Mouse (Mus musculus): Measurements from ENCODE around the gene Plgrkt.

Gene Plgrkt

DNA sequence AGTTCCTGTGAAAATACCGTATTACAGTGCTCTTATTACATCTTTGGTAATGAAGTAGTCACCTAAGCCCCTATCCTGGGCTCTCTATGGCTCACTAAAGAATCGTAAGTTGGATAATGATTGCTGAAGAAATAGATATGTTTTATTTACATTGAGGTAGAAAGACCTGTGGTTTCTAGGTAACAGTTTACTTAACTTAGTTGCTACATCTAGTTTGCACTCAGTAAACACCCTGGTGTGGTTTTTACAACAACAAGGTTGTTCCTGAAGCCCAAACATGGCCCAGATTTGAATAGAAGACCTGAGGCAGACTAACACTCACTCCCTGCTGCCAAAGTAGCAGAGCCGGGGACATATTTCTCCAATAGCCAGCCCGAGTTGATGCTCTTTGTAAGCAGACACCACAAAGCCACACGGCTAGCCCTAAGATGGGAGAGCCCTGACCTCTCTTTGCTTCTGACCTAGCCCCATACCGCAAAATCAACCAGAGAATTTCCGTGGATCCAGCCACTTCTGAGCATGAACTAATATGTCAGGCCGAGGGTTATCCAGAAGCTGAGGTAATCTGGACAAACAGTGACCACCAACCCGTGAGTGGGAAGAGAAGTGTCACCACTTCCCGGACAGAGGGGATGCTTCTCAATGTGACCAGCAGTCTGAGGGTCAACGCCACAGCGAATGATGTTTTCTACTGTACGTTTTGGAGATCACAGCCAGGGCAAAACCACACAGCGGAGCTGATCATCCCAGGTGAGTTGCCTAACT, 12.8 kb upstream of the Plgrkt start:
- no peak for DNase-seq (ENCODE audit: low spot score)

DNA sequence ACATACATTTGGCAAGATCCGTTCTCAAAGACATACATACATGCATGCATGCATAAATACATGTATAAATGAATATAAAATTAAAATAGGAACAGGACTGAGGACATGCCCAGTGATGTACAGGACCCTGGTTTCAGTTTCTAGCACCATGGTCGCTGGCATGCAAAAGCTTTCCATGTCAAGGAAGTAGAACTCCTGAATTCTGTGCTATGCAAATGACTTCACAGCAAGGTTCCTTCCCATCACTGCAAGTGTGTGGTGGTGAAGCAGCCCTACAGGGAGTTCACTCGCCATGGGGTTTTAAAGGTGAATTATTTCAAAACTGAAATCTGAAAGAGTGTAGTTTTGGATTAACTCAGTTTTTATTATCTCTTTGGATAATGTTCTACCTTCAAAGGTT, 9.2 kb upstream of the Plgrkt start:
- DNase-seq (ENCODE audit: low spot score): no peak

DNA sequence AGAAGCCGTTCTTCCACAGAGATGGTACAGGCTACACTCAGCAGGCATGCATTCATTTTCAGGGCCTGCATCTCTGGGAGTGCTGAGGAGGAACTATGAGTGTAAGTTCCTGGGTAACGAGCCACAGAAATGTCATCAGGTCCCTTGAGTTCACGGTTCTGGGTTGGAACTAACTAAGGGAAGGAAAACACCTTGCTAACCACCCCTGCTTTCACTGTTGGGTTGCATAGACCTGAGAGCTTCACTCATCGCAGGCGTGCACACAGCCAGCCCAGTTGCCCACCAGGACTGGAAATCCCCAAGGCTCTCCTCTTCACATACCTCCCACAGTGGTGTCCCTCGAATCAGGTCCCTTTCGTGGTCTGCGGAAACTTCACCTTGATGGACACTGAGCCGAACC, 7.8 kb upstream of the Plgrkt start:
- DNase-seq (ENCODE audit: low spot score): no peak

DNA sequence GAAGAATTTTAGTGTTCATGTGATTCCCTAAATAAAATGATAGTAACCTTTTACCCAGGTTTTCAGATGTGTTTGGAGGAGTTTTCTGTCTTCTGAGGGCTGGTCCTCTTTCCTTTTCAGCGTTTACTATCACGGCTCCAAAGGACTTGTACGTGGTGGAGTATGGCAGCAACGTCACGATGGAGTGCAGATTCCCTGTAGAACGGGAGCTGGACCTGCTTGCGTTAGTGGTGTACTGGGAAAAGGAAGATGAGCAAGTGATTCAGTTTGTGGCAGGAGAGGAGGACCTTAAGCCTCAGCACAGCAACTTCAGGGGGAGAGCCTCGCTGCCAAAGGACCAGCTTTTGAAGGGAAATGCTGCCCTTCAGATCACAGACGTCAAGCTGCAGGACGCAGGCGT, 6.2 kb upstream of the Plgrkt start:
- no peak for DNase-seq (ENCODE audit: low spot score)

DNA sequence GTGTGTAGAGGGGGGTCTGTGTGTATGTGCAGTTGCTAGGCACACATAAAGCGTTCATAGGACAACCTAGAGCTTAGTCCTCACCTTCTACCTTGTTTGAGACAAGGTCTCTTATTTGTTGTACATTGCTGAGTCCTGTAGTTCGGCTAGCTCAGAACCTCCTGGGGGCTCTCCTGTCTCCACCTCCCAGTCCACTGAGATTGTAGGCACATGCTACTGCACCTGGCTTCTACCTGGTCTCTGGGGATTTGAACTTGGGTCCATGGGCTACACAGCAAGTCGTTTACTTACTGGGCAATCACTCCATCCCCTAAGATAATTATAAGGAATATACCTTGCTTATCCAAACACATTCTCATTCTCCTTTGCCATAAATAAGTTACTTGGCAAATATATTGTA, 5.4 kb upstream of the Plgrkt start:
- DNase-seq (ENCODE audit: low spot score): no peak

DNA sequence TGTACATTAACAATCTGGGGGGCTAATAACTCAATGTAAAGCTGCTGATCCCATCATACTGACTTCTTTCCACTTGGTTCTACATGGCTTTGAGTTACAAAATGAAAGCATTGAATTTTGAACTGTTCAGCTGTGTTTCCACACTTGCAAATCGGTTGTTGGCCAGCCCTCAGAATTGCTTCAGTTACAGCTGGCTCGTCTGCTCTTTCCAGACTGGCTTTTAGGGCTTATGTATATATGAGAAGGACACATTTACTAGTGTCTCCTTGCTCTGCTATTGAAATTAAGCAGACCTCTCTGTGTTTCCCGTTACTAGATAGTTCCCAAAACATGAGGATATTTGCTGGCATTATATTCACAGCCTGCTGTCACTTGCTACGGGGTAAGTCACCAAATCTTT, 4.9 kb upstream of the Plgrkt start:
- no peak for DNase-seq (ENCODE audit: low spot score)

DNA sequence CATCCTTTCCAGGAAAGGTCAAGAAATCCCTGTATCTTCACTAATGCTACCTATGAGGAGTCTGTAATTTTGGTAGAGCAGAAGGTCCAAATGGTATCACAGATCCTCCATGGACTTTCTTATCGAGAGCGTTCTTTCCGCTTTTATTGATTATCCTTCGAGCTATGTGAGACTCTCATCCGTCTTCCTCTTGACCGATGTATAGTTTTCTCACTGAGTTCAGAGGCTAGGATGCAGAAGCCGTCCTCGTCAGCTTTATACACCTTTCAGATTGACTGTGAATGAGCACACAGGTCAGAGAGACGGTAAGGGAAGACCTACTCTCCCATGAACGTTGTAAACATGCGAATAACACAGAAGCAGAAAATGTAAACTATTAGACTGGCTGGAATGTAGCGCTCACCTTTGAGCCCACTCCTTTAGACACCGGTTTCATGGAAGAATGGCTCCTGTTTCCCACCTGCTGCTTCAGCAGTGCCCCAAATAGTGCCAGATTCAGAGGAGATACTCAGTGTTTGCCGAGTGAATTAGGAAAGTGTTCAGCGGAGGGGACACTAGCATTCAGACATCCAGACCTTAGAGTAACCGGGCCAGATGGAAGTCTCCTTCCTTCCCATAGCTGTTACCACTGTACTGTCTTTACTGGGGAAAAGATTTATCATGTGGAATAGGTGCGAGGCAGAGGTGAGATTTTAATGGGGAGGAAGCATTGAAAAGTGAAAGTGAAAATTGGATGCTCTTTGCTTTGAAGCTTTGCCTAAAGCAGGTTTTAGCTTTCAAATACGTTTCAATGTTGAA, 4.3 kb upstream of the Plgrkt start:
- no peak for DNase-seq (ENCODE audit: low spot score)

DNA sequence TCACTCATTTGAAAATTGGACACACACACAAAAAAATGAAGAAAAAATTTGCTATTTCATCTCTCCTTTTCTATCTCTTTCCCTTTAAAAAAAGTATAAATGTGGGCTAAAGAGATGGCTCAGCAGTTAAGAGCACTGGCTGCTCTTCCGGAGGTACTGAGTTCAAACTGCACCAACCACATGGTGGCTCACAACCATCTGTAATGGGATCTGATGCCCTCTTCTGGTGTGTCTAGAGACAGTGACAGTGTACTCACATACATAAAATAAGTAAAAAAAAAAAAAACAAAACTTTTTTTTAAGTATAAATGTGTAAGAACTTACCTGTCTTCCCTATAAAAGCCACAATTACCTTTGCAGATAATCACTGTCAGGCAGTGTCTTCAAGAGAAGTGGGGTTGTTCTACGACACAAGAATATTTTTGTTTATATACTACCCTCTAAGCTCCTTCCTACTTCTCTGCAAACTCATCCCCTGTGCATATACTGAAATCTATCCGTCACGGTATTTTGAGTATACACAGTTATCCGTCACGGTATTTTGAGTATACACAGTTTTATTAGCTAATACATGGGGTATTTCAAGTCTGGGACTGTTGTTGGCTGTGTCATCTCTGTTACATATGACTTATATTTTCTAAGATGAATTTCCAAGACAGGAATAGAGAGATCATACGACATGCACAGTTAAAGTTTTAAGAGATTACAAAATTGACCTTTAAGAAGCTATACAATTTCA, 3.5 kb upstream of the Plgrkt start:
- no peak for DNase-seq (ENCODE audit: low spot score)

DNA sequence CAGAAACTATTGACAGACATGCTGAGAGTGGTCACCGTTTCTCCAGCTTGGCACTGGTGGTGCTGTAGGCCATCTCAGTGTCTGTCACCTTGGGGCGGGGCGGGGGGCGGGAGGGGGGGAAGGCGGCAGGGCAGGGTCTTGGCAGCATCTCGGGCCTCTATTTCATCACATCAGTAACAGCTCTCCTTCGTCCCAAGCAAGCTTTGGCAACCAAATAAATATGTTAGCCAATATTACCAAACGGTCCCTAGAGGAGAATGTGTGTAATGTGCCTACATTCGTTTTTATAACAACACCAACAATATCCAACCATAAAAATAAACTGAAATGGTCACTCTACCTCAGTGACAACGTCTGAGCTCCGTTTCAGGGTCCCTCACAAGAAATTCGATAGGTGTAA, 2.9 kb upstream of the Plgrkt start:
- DNase-seq (ENCODE audit: low spot score): no peak

DNA sequence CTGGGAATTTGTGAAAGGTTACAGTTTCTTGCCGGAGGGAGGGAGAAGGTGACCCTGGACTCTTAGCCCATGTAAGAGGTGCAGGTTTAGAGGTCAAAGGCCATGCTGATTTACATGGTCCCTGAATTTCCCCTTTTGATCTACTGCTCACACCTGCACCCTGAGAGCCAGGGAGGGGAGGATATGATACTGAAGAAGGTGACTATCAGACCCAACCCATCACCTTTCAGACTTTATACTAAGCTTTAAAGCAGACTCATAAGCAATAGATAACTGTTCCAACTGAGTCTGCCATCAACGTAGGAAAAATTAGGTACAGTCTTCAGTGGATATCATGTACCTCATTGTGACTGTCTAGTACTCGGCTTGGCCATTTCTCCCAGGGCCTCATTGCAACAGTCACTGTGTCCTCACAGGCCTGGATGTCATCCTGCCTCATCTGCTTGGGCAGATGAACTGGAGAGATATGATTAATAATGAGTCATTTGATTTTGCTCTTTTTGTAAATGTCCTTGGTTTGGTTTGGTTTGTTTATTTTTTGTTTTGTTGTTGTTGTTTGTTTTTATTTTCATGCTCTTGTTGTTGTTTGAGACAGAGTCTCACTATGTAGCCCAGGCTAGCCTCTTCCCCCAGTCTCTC, 1.6 kb upstream of the Plgrkt start:
- no peak for DNase-seq (ENCODE audit: low spot score)

DNA sequence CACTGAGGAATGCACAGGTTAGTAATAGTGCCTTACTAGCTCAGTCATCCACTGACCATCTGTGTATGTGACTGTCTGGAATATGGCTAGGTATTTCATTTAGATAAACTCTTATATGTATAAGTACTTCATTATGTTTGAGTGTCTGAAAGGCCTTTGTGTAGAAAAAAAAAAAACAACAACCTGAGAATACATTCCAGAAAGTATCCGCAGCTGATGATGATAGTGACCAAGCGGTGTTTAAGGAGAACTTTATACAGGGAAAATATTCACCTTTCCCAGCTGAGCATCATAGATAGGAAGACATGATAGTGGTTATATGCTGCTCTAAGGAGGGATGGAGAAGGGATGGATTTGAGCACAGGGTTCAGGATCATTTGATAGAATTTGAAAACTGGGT, 851 bp upstream of the Plgrkt start:
- DNase-seq (ENCODE audit: low spot score): no peak

DNA sequence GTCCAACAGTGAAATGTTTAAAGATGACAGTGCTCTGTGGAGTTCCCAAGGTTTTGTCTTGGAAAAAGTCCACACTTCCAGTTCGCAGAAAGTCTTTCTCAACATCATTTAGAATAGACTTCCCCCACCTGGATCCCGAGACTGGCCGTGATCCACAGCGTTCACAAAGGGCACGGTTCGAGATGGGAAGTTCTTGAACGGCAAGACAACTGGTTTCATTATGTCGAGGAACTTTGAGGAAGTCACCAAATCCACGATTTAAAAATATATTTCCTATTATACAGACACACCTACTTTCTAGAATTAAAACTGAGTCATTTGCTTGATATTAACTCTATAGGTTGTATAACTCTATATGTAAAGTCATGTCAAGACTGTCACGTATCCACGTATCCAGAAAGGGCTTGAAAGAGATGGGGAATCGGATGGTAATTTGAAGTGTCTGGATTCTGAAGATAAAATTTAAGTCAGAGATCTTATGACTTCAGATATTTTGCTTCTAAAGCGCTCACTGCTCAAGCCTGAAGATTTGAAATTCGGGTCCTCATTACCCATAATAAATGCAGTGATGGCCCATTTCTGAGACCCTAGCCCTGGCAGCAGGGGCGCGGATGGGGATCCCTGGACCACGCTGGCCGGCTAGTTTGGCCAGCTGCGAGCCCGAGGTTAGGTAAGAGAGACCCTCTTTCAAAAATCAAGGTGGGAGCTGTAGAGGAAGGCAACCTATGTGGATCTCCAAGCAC, 793 bp downstream of the Plgrkt start:
- no peak for DNase-seq (ENCODE audit: low spot score)

DNA sequence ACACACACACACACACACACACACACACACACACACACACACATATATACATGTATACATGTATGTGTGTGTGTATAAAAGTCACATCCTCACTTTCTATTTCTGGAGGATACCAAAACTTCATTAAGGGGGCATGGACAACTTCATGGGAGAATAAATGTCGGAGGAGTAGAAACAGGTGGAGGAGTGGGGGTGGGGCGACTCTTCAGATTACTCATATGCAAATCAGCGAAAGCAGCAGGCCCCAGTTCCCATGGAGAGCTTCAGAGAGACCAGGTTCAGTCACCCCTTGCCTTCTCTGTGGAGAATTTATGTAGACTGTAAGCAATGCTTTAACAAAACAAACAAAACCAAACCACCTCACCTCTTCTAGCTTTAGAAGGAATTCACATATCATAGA, 2.1 kb downstream of the Plgrkt start:
- no peak for DNase-seq (ENCODE audit: low spot score)

DNA sequence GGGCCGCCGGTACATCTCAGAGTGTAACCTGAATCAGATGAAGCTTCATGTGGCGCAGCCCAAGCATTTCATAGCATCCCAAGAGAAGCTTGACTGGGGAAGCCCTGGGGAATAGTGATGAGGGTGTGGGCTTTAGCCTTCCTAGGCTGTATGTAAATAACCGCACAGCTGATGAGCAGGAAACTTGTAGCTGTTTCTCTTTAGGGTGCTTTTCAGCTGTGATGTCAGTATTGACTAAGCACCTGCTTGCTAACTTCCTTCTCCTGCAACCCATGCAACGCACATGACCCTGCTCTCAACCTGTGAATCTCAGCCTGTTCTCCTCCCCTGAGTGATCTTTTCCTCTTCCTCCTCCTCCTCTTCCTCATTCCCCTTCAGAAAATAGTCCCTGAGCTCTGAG, 3.1 kb downstream of the Plgrkt start:
- no peak for DNase-seq (ENCODE audit: low spot score)

DNA sequence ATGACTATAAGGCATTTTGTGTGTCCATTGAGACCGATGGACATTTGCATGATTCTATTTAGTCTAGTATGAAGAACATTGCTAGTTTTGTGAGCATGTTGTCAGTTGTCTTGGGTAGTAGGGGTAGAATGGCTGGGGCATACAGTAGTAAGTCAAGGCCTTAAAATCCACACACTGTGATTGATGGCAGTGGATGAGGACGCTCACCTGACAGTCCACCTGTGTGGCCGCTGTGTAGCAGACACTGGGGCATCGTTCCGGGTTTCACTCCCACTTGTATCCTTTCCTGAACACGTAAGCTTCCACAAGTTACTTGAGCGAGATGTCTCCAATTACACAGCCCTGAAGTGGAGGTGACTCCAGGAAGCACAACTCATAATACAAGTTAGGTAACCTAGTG, 3.6 kb downstream of the Plgrkt start:
- no peak for DNase-seq (ENCODE audit: low spot score)

DNA sequence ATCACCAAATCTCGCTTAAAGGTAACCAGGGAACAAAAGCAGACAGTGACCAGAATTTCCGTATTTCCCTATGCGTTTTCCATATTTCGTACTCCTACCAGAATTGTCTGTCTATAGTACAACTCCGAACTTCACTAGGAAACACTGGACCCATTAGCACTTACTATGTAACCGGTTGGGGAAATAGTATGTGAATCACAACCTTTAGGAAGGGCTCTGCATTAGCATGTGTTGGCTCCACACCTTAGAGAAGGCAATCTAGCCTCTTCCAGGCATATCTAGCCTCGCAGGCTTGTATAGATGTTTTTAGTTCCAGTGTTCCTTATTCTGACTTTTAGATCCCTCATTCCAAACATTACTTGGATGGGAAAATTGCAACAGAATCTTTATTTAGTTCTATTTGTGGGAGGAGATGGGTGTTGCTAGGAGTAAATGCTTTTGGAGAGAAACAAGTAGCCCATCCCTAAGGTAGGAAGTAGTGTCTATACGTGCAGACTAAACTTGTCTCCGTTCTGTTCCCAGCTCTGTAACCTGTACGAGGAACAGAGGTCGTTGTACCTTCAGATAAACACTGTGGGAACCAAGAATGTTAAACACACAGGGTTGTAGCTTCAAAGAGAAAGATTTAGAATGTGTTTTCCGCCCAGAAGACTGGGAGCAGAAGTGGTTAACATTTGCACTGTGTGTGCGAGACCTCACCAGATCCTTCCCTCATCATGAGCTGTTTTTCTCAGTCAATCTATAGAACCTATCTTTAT, 4.8 kb downstream of the Plgrkt start:
- no peak for DNase-seq (ENCODE audit: low spot score)

DNA sequence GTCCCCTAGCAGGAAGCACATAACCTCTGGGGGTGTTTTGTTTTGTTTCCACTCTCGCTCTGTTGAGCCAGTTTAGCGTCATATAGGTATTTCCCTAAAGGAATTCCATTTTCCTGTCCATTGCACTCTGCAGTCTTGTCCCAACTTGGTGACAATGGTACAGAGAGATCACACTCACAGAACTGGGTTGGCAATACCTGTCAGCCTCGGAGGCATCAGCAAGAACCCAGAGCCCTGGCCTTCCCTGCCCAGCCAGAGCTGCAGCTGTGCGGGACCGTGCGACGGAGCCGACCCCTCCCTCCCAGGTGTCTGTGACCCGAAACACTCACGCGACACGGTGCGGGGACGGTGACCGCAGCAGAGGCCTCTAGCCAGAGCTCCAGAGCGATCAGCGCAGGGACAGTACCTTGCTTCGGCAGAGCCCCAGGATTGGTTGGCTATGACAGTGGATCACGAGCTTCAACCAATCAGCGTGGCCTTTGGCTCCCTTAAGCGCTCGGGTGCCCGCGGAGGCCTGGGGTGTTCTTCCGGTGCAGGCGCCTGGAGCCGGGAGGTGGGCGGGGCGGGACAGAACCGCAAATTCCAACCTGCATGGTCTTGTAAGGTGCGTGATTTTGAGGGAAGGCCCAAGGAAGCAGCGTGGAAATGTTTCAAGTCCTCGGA, 5.6 kb downstream of the Plgrkt start:
- peak; percentile 90 for DNase-seq (ENCODE audit: low spot score)

DNA sequence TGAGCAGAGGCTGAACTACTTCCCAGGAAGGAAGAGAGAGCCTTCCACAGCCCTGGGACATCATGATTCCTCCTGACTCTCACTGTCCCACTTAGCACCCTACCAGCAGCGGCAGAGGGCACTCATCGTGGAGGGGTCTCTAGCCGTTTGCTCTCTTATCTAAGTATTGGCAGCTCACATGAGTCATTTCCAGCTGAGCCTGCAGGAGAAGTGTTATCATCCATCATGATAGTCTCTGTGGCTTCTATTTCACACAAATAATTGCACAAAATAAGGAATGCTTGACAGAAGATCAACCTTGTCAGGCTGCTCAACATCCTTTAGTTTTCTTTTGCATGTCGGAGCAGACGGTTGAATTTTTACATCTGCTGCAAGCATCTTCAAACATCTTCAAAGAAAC, 6.9 kb downstream of the Plgrkt start:
- DNase-seq (ENCODE audit: low spot score): no peak

DNA sequence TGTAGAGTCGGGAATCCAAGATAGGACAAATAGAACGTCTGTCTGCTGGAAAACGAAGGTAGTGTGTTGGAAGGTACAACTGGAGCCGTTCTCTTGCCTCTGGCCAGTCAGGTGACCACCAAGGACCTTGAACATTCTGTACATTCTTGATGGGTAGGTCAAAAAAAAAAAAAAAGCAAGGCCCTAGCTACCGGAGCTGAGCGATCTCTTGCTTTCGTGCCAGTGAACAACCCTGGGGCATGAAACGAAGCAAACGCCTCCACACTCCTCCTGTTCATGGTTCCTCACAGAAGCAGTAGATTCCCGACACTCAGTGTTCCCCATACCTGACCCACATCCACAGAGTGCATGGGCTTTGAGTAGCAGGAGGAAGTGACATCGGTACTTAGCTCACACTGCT, 10.9 kb downstream of the Plgrkt start:
- DNase-seq (ENCODE audit: low spot score): no peak
